Mouse (Mus musculus): ENCODE data around the gene Gsx2. TPM values are rescaled to one million over a fixed set of nuclear protein-coding genes. Genes with fewer than 3 reads are reported as not detected.

The Gsx2 gene
- total RNA-seq (2015; ENCODE audit: low replicate concordance) = not detected in 2 replicates
- not detected in 2 replicates for total RNA-seq (2017; ENCODE audit: low replicate concordance)

- ATAC-seq (replicated peaks; ENCODE audit: low FRiP score, poor library complexity, severe bottlenecking) = no peak
Measured at GRCm38 (mm10) chr5:75075383-75075941, at the start of gene Gsx2. Gene Gsx2 (plus strand): TSS chr5:75075601.

- ATAC-seq (replicated peaks; ENCODE audit: low FRiP score, poor library complexity, severe bottlenecking) = no peak
Measured at GRCm38 (mm10) chr5:75035475-75035874, 39.9 kb upstream of the Gsx2 start.

- no peak for ATAC-seq (replicated peaks; ENCODE audit: low FRiP score, poor library complexity, severe bottlenecking)
Measured at GRCm38 (mm10) chr5:75039307-75039706, 36.1 kb upstream of the Gsx2 start.

GRCm38 (mm10) chr5:75043011-75043445 lies 32.4 kb upstream of the Gsx2 start:
- ATAC-seq (replicated peaks; ENCODE audit: low FRiP score, poor library complexity, severe bottlenecking) = no peak

- ATAC-seq (replicated peaks; ENCODE audit: low FRiP score, poor library complexity, severe bottlenecking) = peak; percentile 37; the same call in 1 of the 2 replicates
Measured at GRCm38 (mm10) chr5:75043621-75044301, 31.6 kb upstream of the Gsx2 start.

- peak; percentile 78 for ATAC-seq (replicated peaks; ENCODE audit: low FRiP score, poor library complexity, severe bottlenecking)
Measured at GRCm38 (mm10) chr5:75044310-75044904, 31.0 kb upstream of the Gsx2 start, which contains the start of gene Chic2. Gene Chic2 (minus strand): TSS chr5:75044774.

- ATAC-seq (replicated peaks; ENCODE audit: low FRiP score, poor library complexity, severe bottlenecking) = no peak
Measured at GRCm38 (mm10) chr5:75045371-75045770, 30.0 kb upstream of the Gsx2 start.

- no peak for ATAC-seq (replicated peaks; ENCODE audit: low FRiP score, poor library complexity, severe bottlenecking)
Measured at GRCm38 (mm10) chr5:75046681-75047321, 28.6 kb upstream of the Gsx2 start.

- no peak for ATAC-seq (replicated peaks; ENCODE audit: low FRiP score, poor library complexity, severe bottlenecking)
Measured at GRCm38 (mm10) chr5:75051109-75051508, 24.3 kb upstream of the Gsx2 start.

GRCm38 (mm10) chr5:75063177-75063576 lies 12.2 kb upstream of the Gsx2 start:
- ATAC-seq (replicated peaks; ENCODE audit: low FRiP score, poor library complexity, severe bottlenecking) = no peak

GRCm38 (mm10) chr5:75066715-75067114 lies 8.7 kb upstream of the Gsx2 start:
- ATAC-seq (replicated peaks; ENCODE audit: low FRiP score, poor library complexity, severe bottlenecking) = no peak

GRCm38 (mm10) chr5:75067125-75067756 lies 8.2 kb upstream of the Gsx2 start:
- no peak for ATAC-seq (replicated peaks; ENCODE audit: low FRiP score, poor library complexity, severe bottlenecking)

- no peak for ATAC-seq (replicated peaks; ENCODE audit: low FRiP score, poor library complexity, severe bottlenecking)
Measured at GRCm38 (mm10) chr5:75070132-75070531, 5.3 kb upstream of the Gsx2 start.

GRCm38 (mm10) chr5:75070656-75071375 lies 4.6 kb upstream of the Gsx2 start:
- ATAC-seq (replicated peaks; ENCODE audit: low FRiP score, poor library complexity, severe bottlenecking) = no peak

- no peak for ATAC-seq (replicated peaks; ENCODE audit: low FRiP score, poor library complexity, severe bottlenecking)
Measured at GRCm38 (mm10) chr5:75071951-75072350, 3.5 kb upstream of the Gsx2 start.

GRCm38 (mm10) chr5:75072532-75072931 lies 2.9 kb upstream of the Gsx2 start:
- no peak for ATAC-seq (replicated peaks; ENCODE audit: low FRiP score, poor library complexity, severe bottlenecking)

GRCm38 (mm10) chr5:75073167-75073566 lies 2.2 kb upstream of the Gsx2 start:
- no peak for ATAC-seq (replicated peaks; ENCODE audit: low FRiP score, poor library complexity, severe bottlenecking)

- no peak for ATAC-seq (replicated peaks; ENCODE audit: low FRiP score, poor library complexity, severe bottlenecking)
Measured at GRCm38 (mm10) chr5:75073684-75074083, 1.7 kb upstream of the Gsx2 start.

GRCm38 (mm10) chr5:75074132-75074531 lies 1.3 kb upstream of the Gsx2 start:
- no peak for ATAC-seq (replicated peaks; ENCODE audit: low FRiP score, poor library complexity, severe bottlenecking)

Measured in erythroblast, adult 5-6 weeks (primary cell).